Mouse (Mus musculus) forebrain, embryonic 16.5 days (tissue): Measurements from ENCODE around the gene Slco4a1. TPM values are rescaled to one million over a fixed set of nuclear protein-coding genes. Genes with fewer than 3 reads are reported as not detected.

Source experiments
- ATAC-seq: fragments of 200-750 bp; cut with Nextera tagmentation; 2 replicates; pipeline ENCODE4 v1.8.0; 2017; ENCODE audit warnings: mild to moderate bottlenecking, moderate library complexity
- H3K27ac ChIP-seq: fragments of 300-500 bp; sonication (generic); 2 replicates; pipeline ENCODE4 v1.5.1; 2014; ENCODE audit warnings: low read length, control low read depth
- H3K27me3 ChIP-seq: fragments of 300-500 bp; sonication (generic); replicated peaks from 2 replicates; pipeline ENCODE4 v1.6.1; 2014; ENCODE audit warnings: low read length; ENCODE audit not compliant: control insufficient read depth, insufficient read depth
- H3K36me3 ChIP-seq: fragments of 300-500 bp; sonication (generic); 2 replicates; pipeline ENCODE4 v1.6.1; 2014; ENCODE audit not compliant: control insufficient read depth, insufficient read depth
- H3K4me1 ChIP-seq: fragments of 300-500 bp; sonication (generic); replicated peaks from 2 replicates; pipeline ENCODE4 v1.6.1; 2014; ENCODE audit warnings: low read length; ENCODE audit not compliant: control insufficient read depth, insufficient read depth
- H3K4me2 ChIP-seq: fragments of 300-500 bp; sonication (generic); 2 replicates; pipeline ENCODE4 v1.6.1; 2014; ENCODE audit warnings: mild to moderate bottlenecking, low read length, control low read depth
- H3K4me3 ChIP-seq: fragments of 300-500 bp; sonication (generic); replicated peaks from 2 replicates; pipeline ENCODE4 v1.5.1; 2014; ENCODE audit warnings: mild to moderate bottlenecking, low read length, control low read depth
- H3K9ac ChIP-seq: fragments of 300-500 bp; sonication (generic); replicated peaks from 2 replicates; pipeline ENCODE4 v1.6.1; 2014; ENCODE audit warnings: low read depth, low read length, control low read depth
- H3K9me3 ChIP-seq: fragments of 300-500 bp; sonication (generic); 2 replicates; pipeline ENCODE4 v1.6.1; 2016; ENCODE audit warnings: low read length; ENCODE audit not compliant: control insufficient read depth
- WGBS: fragments of 180-500 bp; shearing (Covaris S2); extraction: QIAGEN DNeasy Blood & Tissue Kit; methylation state at CpG from one replicate; pipeline ENCODE4 v1.1.7; 2014; 5-methylcytosine and 5-hydroxymethylcytosine counted together
- polyA plus RNA-seq: library from polyadenylated mRNA; unstranded; fragments of >200 nt; fragmentation: Nextera tagmentation; extraction: Ambion mirVana; gene quantifications from 2 replicates; pipeline ENCODE4 v1.2.1, GENCODE M21; 2015

The Slco4a1 gene
- polyA plus RNA-seq, 1 experiment from 2014 or later = 1.5 TPM

DNA sequence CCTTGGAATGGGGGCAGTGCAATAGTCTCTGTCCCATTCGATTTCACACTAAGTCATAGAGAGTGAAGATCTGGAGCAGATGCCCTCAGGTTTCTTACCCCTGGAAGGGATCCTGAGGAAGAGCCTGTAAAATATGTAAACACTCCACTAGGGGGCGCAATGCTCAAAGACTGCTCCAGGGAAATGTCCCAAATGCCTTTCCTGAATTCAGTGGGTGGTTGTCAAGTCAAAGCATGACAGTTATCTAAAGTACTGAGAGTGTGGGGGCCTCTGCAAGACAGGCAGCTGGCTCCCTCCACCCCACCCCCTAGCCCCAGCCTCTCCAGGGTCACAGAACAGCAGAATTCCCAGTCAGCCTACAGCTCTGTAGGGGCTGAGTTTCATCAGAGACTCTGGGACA, 27.7 kb upstream of the Slco4a1 start:
- WGBS = 33% methylated on average over 2 of the region's 2 CpGs
- H3K36me3 ChIP-seq = no peaks in the 10 kb centered on the region
- no peak overlapping the region for H3K9ac ChIP-seq
- no peak overlapping the region for H3K4me3 ChIP-seq
- H3K4me1 ChIP-seq = peaks cover 13% of the 10 kb centered on the region
- no peaks in the 10 kb centered on the region for H3K27me3 ChIP-seq
- H3K27ac ChIP-seq = no peak overlapping the region
- H3K4me2 ChIP-seq = no peak overlapping the region
- H3K9me3 ChIP-seq = no peaks in the 10 kb centered on the region
- no peak for ATAC-seq

DNA sequence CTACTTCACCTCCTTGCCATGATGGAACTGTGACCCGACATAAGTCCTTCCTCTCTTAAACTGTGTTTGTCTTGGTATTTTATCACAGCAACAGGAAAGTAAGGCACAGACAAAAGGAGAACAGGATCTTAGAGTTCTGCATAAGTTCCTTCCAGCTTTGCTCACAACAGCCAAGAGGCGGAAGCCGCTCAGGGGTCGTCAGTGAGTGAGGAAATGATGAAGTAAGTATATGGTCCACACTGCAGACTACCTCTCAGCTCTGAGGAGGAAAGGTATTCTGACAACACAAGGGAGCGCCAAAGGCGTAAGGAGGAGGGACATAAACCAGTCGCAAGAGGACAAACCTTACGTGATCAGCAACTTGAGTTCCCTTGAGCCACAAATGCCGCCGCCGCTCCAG, 25.4 kb upstream of the Slco4a1 start:
- no peaks in the 10 kb centered on the region for H3K9me3 ChIP-seq
- no peak for ATAC-seq
- H3K4me3 ChIP-seq = no peak overlapping the region
- no peak overlapping the region for H3K27ac ChIP-seq
- WGBS = 83% methylated on average over 11 of the region's 11 CpGs
- no peak overlapping the region for H3K4me2 ChIP-seq
- no peaks in the 10 kb centered on the region for H3K27me3 ChIP-seq
- peaks cover 15% of the 10 kb centered on the region for H3K4me1 ChIP-seq
- H3K36me3 ChIP-seq = no peaks in the 10 kb centered on the region
- H3K9ac ChIP-seq = no peak overlapping the region

DNA sequence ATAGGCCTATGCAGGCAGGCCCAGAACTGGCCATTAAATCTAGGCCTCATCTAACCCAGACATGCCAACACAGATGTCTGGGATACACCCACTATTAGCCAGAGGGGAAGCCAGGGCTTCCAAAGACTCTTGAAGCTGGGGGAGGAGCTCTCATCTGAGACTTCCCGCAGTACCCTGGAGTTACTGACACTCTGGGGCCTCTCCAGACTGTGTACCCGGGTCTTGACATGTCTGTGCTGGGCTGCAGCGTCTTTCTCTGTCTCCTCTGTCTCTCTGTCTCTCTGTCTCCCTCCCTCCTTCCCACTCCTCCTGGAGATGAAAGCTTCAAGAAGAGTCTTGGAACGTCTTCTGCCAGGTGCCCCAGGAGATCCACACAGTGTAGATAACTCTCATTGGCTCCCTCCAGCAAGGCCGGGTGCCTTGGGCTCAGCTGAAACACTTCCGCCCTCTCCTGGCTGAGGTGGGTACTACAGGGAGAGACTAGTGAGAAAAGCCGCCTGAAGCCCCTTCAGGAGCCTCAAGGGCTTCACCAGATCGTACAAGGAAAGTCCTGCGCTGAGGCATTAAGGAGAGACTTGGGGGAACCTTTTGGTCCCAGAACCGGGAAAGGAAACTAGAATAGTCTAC, 23.9 kb upstream of the Slco4a1 start:
- peak; percentile 49 for ATAC-seq
- Histone ChIP-seq H3K9me3 (no peaks in the 10 kb centered on the region), H3K36me3 (no peaks in the 10 kb centered on the region), H3K9ac (no peak overlapping the region), H3K4me3 (no peak overlapping the region), H3K27ac (no peak overlapping the region), H3K4me2 (no peak overlapping the region), H3K27me3 (no peaks in the 10 kb centered on the region), H3K4me1 (peaks cover 10% of the 10 kb centered on the region)
- WGBS = 18% methylated on average over 10 of the region's 10 CpGs

DNA sequence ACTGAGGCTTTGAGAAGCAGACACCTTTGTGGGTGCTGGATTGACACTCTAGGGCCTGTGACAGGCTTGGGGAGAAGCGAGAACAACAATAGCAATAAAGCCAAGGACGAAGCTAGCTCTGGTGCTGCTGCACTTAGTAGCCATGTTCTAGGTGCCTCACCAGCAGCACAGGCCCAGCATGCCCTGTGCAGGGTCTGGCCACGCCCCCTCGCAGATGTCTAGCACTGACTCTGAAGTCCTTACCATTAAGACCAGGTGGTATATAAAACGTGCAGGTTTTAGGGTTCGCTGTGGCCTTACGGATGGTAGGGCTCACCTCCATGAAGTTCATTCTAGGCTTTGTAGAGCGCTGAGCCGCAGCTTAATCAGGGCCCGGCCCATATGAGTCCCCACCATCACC, 23.3 kb upstream of the Slco4a1 start:
- ATAC-seq = no peak
- WGBS = 77% methylated on average over 10 of the region's 10 CpGs
- H3K27me3 ChIP-seq = no peaks in the 10 kb centered on the region

DNA sequence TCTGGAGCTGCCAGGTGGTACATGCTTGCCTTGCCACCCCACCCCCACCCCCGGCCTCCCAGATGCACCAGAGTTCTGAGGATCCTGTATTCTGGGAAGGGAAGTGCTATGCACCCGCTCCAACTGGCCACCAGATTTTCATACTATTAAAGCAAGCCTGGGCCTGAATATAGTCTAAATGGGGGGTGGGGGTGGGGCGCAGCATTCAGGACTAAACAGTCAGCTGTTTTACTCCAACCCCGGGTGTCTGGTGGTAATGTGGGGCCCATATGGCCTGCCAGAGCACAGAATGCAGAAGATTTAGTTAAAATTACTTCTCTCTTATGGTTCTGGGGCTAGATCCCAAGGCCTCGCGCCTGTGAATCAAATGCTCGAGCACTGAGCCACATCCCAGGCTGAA, 22.7 kb upstream of the Slco4a1 start:
- 0 out of 2 replicates have a peak, but pooled peaks cover 4% of the 10 kb centered on the region for H3K4me1 ChIP-seq
- no peak overlapping the region for H3K9ac ChIP-seq
- H3K27me3 ChIP-seq = no peaks in the 10 kb centered on the region
- no peak overlapping the region for H3K4me2 ChIP-seq
- 71% methylated on average over 7 of the region's 7 CpGs for WGBS
- no peak overlapping the region for H3K4me3 ChIP-seq
- H3K27ac ChIP-seq = 0 out of 2 replicates have a peak overlapping the region, but pooled peaks have one; percentile 32
- no peaks in the 10 kb centered on the region for H3K36me3 ChIP-seq
- H3K9me3 ChIP-seq = no peaks in the 10 kb centered on the region
- ATAC-seq = peak; percentile 22; the same call in 1 of the 2 replicates

More for the DNA sequence above, 23.3 kb upstream of the Slco4a1 start:
- Histone ChIP-seq H3K9ac (no peak overlapping the region), H3K9me3 (no peaks in the 10 kb centered on the region), H3K4me2 (no peak overlapping the region), H3K36me3 (no peaks in the 10 kb centered on the region), H3K4me3 (no peak overlapping the region), H3K27ac (no peak overlapping the region), H3K4me1 (0 out of 2 replicates have a peak, but pooled peaks cover 4% of the 10 kb centered on the region)

DNA sequence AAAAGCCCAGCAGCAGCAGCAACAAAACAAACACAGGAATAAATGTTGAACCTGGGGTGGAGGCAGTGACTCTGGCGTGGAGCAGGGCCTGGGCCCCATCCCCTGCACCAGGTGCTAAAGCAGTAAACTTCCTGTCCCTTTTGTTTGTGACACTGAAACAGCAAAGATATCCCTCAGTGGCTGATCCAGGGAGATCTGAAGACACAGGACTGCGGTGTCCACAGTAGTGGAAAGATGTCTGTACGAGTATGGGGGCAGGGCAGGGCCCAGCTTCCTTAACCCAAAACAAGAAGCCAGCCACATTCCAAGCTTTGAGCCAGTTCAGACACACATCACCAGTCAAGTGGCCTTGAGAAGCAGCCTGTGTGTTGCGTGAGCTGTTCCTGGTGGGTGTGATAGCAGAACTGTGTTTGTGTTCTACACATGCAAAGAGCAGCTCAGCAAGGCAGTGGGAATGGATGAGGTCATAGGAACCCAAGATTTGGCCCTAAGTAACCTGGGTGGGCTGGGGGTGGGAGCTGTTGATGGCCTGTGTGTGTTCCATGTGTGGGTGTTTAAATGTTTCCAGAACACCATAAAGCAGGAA, 20.6 kb upstream of the Slco4a1 start:
- H3K9me3 ChIP-seq = no peaks in the 10 kb centered on the region
- H3K4me1 ChIP-seq = 0 out of 2 replicates have a peak, but pooled peaks cover 2% of the 10 kb centered on the region
- no peak for ATAC-seq
- no peak overlapping the region for H3K4me2 ChIP-seq
- no peaks in the 10 kb centered on the region for H3K27me3 ChIP-seq
- no peak overlapping the region for H3K4me3 ChIP-seq
- no peak overlapping the region for H3K27ac ChIP-seq
- 78% methylated on average over 4 of the region's 4 CpGs for WGBS
- H3K9ac ChIP-seq = no peak overlapping the region
- H3K36me3 ChIP-seq = no peaks in the 10 kb centered on the region

DNA sequence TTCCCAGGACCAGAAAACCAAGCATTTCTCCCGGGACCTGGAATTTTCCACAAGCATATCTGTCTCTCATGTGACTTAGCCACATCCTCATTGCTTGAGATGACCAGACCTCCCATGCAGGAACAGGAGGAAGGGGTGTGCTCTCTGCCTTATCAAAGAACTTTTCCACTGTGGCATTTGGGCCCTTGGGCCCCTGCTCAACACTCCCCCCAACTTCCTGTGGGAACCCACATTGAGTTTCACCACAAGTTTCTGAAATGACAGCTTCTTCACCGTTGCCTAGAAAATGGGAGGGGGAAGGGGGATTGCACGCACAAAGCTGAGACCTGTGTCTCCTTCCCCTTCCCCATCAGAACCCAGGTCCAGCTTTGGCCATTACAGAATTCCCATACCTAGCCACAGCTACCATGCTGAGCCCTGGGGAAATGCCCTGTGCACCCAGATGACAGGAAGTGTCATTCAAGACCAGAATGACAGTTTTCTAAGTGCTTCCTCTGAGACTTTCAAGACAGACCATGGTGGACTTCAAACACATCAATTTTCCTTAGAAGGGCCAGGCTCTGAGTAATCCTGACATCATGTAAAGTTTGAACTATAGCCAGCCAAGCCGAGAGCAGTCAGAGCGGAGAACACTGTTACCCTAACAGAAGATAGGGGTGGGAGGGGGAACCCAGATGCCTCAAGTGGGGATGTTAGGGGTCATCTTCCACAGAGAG, 18.7 kb upstream of the Slco4a1 start:
- Histone ChIP-seq H3K27me3 (no peaks in the 10 kb centered on the region), H3K4me3 (no peak overlapping the region), H3K36me3 (no peaks in the 10 kb centered on the region), H3K27ac (no peak overlapping the region), H3K4me2 (no peak overlapping the region), H3K9me3 (no peaks in the 10 kb centered on the region), H3K9ac (no peak overlapping the region), H3K4me1 (0 out of 2 replicates have a peak, but pooled peaks cover 2% of the 10 kb centered on the region)
- WGBS = 86% methylated on average over 5 of the region's 5 CpGs
- no peak for ATAC-seq

DNA sequence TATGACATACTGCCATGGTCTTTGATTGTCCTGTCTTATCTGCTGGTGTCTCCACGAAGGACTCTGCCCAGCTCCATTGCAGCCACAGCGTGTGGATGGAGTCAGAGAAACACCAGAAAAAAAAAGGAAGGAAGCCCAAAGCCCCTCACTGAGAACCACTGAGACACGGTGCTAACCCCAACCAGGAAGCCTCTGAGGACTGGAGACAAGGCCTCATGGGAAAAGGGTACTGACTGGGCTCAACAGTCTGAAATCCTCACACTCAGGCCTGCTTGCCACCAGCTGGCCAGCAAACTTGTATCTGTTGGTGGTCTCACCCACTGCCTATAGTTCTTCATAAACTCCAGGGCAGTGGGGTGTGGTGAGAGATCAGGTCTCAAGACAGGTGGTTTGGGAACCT, 16.3 kb upstream of the Slco4a1 start:
- Histone ChIP-seq H3K4me3 (no peak overlapping the region), H3K27me3 (no peaks in the 10 kb centered on the region), H3K27ac (no peak overlapping the region), H3K4me1 (no peaks in the 10 kb centered on the region), H3K9me3 (no peaks in the 10 kb centered on the region), H3K36me3 (no peaks in the 10 kb centered on the region), H3K9ac (no peak overlapping the region), H3K4me2 (no peak overlapping the region)
- no peak for ATAC-seq
- WGBS = 73% methylated on average over 3 of the region's 3 CpGs

DNA sequence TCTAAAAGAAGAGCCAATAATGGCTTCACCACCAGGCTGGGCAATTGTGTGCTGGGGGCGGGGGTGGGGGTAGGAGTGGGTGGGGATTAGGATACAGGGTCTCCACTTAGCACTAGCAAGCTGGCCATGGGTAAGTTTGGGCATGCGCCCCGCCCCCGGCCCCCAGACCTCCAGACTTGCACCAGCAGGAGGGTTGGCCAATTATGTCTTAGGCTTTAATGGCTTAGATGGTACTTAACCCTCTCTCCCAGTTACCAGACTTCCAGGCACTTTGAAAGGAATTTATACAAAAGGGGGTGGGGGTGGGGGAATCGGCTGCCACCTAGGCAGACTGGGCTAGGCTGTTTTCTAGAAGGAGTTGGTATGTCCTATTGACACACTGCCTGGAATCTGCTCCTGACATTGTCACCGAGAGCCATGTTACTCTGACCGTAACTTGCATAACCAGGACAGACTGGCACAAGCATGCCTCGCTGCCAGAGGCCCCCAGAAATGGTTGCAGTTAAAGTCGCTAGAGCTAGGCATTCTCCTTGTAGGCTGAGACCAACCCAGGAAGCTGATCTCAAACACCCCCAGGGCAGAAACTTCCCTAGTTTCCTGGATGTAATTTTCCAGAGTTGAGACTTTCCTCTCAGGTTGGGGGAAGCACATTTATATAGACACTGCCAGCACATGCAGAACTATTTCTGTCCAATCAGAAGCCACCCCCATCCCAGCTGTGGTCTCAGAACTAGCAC, 15.3 kb upstream of the Slco4a1 start:
- no peak overlapping the region for H3K4me2 ChIP-seq
- H3K9me3 ChIP-seq = no peaks in the 10 kb centered on the region
- H3K27ac ChIP-seq = no peak overlapping the region
- H3K27me3 ChIP-seq = no peaks in the 10 kb centered on the region
- H3K4me1 ChIP-seq = peaks cover 4% of the 10 kb centered on the region
- WGBS = 15% methylated on average over 9 of the region's 9 CpGs
- H3K9ac ChIP-seq = no peak overlapping the region
- no peaks in the 10 kb centered on the region for H3K36me3 ChIP-seq
- ATAC-seq = no peak
- no peak overlapping the region for H3K4me3 ChIP-seq
